Mouse (Mus musculus) granulocyte monocyte progenitor cell, adult 5-6 weeks (primary cell): ENCODE results near the gene Ptprm. TPM values are rescaled to one million over a fixed set of nuclear protein-coding genes. Genes with fewer than 3 reads are reported as not detected.

ENCODE experiments used
- ATAC-seq: replicated peaks from 2 replicates; pipeline ENCODE4 v1.8.0; 2016; ENCODE audit warnings: mild to moderate bottlenecking, moderate TSS enrichment, inconsistent platforms; ENCODE audit not compliant: poor library complexity, severe bottlenecking
- total RNA-seq, 2 experiments: library from RNA; stranded (forward) in 1 of 2; stranded (reverse) in 1 of 2; fragments of 200-712, 200-1000 nt in 1 of 2; fragments of >200 nt in 1 of 2; fragmentation: Nextera tagmentation in 1 of 2; gene quantifications; 2 replicates each; pipeline ENCODE4 v1.2.3; 2014 to 2017

The Ptprm gene
- total RNA-seq, 2 experiments from 2014 or later: 0.36 TPM; not detected in 1

DNA sequence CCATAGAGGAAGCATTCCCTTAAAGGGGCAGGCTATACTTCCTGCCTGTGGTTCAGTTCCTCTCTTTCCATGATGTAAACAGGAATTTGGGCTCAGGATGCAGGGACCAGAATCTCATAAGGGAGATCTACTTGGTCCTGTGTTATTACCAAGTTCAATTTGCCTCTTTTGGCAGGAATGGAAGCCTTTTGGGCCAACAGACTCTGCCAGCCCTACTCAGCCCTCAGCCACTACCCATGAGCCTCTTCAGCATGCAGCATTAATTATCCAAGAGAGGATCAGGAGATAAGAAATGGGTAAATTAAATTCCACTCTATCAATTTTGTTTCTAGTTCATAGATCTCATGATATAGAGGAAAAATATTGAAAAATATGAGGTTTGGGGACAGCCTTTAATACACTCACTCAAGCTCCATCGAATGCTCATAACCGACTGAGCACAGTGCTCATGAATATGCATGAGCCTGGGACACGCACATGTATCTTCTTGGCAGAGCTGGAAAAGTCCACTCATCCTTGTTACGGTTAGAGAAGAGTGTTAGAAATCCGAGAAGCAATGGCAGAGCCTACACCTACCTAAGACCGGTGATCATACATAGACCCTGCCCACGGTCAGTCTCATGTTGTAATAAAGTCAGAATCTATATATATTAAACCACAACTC, 197.0 kb downstream of the Ptprm start:
- ATAC-seq: no peak

DNA sequence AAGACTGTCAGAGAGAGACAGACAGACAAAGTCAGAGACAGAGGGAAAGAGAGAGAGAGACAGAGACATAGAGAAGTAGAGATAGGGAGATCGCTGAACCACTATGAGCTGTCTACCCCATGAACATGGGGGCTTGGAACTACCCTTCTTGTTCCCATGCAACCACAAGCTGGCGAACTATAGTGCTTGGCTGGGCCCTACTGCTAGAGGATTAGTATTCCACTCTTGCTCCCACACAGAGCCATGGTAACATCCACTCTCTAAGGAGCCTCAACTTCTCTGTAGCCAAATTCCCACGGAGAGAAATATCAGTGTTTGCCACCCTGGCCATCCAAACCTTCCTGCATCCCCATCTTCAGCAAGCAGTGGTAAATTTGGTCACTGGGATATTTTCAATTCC, 202.0 kb downstream of the Ptprm start:
- ATAC-seq: no peak

- no peak for ATAC-seq
Observed at GRCm38 (mm10) chr17:67150441-67150840, 203.8 kb downstream of the Ptprm start.

- no peak for ATAC-seq
Observed at GRCm38 (mm10) chr17:67142183-67142756, 212.0 kb downstream of the Ptprm start.

DNA sequence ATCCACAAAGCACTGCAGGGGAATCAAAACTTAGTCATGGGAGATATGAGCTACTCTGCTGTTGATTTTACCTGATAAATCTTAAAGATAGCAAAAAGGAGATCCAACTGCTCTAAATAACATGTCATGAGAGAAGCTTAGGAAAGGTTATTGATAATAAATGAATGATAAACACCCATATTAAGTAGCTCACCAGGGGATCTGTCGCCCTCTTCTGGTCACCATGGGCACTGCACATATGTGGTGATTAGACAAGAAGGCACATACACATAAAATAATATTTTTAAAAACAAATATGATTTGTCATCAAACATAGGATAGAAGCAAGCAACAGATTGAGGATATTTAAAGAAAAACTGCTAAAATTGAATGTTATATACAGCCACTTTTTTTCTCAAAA, 213.8 kb downstream of the Ptprm start:
- peak; percentile 53; the same call in 1 of the 2 replicates for ATAC-seq

- ATAC-seq: no peak
Observed at GRCm38 (mm10) chr17:67138981-67139380, 215.3 kb downstream of the Ptprm start.

- no peak for ATAC-seq
Observed at GRCm38 (mm10) chr17:67136876-67137275, 217.4 kb downstream of the Ptprm start.

DNA sequence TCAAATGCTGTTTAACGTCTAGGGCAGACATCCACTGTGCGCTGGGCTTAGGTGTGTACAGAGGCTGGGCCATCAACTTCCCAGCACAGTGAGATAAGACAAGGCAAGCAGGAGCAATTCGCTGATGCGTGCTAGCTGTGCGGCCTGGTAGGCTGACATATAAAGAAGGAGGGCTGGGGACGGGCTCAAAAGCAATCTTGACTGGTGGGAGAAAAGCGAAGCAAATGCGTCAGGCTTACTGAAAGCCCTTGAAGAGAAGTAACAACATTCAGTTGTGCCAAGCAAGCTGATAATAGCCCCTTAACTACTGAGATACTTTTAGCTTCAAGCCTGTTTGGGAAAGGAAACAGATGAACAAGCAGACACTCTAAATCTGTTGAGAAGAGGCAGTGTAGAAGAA, 217.8 kb downstream of the Ptprm start:
- no peak for ATAC-seq

- no peak for ATAC-seq
Observed at GRCm38 (mm10) chr17:67134235-67134634, 220.0 kb downstream of the Ptprm start.

GRCm38 (mm10) chr17:67133440-67134103, 220.7 kb downstream of the Ptprm start:
- peak; percentile 78 for ATAC-seq

GRCm38 (mm10) chr17:67133026-67133425, 221.2 kb downstream of the Ptprm start:
- ATAC-seq: no peak

DNA sequence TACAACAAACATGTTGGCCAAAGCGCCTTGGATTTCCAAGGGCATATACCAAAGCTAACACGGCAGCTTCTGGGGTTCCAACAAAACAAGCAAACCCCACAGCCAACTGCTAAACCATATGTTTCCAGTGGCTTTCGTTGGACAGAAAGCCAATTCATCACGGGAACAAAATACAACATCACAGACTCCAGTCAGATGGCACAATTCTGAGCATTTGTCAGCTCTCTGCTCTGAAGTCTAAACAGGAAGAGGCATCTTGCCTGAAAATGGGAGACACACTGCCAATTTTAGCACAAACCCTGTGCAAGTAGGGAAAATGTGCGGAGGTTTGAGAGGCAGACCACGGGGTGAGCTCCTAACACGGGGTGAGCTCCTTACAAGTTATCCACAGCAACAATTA, 226.7 kb downstream of the Ptprm start:
- no peak for ATAC-seq

DNA sequence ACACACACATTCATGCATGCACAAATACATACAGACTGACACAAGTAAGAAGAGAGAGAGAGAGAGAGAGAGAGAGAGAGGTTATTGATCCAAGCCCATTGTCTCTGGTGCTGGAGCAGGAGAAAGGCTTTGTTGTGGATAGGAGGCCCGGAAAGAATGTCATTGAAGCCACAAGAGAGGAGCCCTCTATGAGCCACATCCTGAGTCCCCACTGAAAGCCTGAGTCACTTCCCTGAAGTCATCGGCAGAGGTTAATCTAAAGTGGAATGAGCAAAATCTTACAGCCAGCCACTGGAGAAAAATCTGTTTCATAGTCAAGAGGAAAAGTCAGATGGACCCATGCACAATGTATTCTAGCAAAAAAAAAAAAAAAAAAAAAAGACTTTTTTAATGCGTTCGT, 228.7 kb downstream of the Ptprm start:
- ATAC-seq: no peak

- no peak for ATAC-seq
Observed at GRCm38 (mm10) chr17:67124294-67124693, 230.0 kb downstream of the Ptprm start.

DNA sequence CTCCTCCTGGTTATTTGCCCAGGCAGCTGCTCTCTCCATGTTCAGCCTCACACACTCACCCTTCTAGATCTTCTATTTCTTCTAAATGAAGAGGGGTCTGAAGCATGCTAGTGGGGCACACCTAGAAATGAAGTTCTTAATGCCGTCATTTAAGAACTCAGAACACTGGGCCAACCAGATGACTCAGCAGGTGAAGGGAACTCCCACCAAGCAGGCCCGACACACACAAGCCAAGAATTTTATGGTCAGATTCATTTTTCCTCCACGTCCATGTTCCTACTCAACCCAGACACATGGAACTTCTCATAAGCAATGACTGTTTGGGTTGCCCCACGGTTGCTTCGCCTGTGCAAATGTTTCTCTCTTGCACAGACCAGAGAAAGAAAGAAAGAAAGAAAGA, 230.5 kb downstream of the Ptprm start:
- ATAC-seq: no peak

GRCm38 (mm10) chr17:67120863-67121262, 233.4 kb downstream of the Ptprm start:
- ATAC-seq: no peak

DNA sequence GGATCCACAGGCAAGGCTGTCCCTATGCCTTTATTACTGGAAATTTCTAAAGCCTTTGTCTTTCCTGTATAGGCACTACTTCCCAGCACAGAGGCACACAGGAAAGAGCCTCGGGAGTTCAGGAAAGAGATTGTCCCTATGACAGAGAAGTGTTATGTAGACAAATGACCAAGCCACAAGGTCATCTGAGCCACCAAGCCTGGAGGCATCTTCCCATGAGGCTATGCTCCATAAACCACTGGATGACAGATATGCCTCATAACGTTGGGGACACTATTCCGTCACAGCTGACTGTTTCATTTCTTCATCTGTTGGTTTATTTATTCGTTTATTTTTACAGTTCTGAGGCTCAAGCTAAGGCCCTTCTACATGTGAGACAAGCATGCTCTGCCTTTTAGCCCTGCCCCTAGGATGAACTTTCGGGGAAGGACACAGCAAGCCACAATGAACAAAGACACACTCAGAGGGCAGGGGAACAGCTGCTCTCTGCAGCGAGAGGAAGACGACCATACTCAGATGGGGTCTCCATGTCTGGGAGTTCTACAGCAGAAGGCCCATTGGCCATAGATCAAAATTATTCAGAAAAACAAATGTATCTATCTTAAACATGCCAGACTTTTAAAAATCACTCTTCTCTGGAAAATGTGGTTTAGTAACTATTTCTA, 235.4 kb downstream of the Ptprm start:
- no peak for ATAC-seq

GRCm38 (mm10) chr17:67114842-67115241, 239.4 kb downstream of the Ptprm start:
- ATAC-seq: no peak

- ATAC-seq: peak; percentile 40; the same call in 1 of the 2 replicates
Observed at GRCm38 (mm10) chr17:67112679-67113078, 241.6 kb downstream of the Ptprm start.

DNA sequence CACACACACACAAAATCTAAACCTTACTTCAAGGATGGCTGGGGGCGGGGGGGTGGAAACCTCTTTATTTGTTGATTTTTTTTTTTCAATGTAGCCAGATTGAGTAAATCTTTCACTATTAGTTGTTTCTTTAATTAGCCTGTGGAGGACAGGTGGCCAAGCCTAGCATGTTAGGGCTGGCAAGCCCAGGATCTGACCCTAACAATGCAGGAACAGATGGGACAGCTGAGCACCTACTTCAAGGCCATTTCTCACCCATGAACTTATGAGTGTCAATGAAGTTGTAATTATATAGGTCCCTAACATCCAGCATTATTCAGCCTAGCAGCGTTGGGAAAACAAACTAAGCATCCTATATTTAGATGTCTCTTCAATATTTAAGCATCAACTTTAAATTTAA, 248.1 kb downstream of the Ptprm start:
- ATAC-seq: no peak

- ATAC-seq: no peak
Observed at GRCm38 (mm10) chr17:67102051-67102450, 252.2 kb downstream of the Ptprm start.
